8 mouse cellular contexts compared by ENCODE assay signal in the genomic region with DNA sequence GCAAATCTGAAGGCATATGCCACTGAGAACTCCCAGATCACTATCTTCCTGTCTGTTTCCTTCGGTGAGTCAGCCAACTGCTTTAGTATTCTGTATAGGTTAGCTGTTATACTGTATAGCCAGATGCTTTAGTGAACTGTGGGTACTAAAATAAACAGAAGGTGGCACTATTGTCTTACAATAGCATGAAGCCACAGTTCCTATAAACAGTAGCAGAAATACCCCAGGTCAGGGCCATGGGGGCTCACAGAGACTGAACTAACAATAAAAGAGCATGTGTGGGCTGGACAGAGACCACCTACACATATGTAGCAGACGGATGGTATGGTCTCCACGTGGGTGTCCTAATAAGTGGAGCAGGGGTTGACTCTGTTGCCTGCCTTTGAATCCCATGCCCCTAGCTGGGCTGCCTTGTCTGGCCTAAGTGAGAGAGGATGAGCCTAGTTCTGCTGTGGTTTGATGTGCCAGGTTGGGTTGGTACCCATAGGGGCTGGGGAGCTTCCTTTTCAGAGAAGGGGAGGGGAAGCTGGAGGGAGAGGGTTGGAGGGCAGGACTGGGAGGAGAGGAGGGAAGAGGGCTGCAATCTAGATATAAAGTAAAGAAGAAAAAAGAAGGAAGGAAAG.
A peak's percentile ranks its signal among the peaks of the same experiment; 100 is the strongest.
DNase-seq lines count a peak whose midpoint lies in the region; ATAC-seq and TF ChIP-seq lines count a peak whose summit lies in the region.

No protein-coding gene starts in this region.

- ATAC-seq in frontal cortex, adult (ENCODE audit: low TSS enrichment), result peak; percentile 89
- no peak for ATAC-seq in Patski
- ATAC-seq in hindbrain, embryonic 16.5 days, result peak; percentile 93
- ATAC-seq in limb, embryonic 14.5 days (ENCODE audit: low FRiP score, low read depth), result peak; percentile 88; the same call in 1 of the 2 replicates

- no peak overlapping the region for H3K9ac ChIP-seq in hindbrain, embryonic 16.5 days (ENCODE audit: low read depth, low read length)
- H3K9ac ChIP-seq in limb, embryonic 14.5 days (ENCODE audit: low read depth, low read length, severe bottlenecking), result no peak overlapping the region

- H3K27me3 ChIP-seq in Patski, result peaks cover 10% of the 10 kb centered on the region
- H3K27me3 ChIP-seq in hindbrain, embryonic 16.5 days (replicated peaks; ENCODE audit: control insufficient read depth, insufficient read depth, low read length), result no peaks in the 10 kb centered on the region
- no peaks in the 10 kb centered on the region for H3K27me3 ChIP-seq in limb, embryonic 14.5 days (ENCODE audit: control insufficient read depth, insufficient read depth, low read length)

- POLR2A ChIA-PET in Patski (lab: Charles Lee), result no interaction called here

- H3K4me2 ChIP-seq in hindbrain, embryonic 16.5 days (ENCODE audit: low read length), result no peak overlapping the region
- no peak overlapping the region for H3K4me2 ChIP-seq in limb, embryonic 14.5 days (replicated peaks; ENCODE audit: low read depth, low read length, severe bottlenecking)

- no peaks in the 10 kb centered on the region for H3K36me3 ChIP-seq in hindbrain, embryonic 16.5 days (ENCODE audit: control insufficient read depth, insufficient read depth, low read length)
- H3K36me3 ChIP-seq in limb, embryonic 14.5 days (ENCODE audit: control insufficient read depth, insufficient read depth, low read length), result no peaks in the 10 kb centered on the region

- CTCF ChIA-PET in Patski (lab: Charles Lee), result interaction anchor here (0.5 kb wide), 1 partner anchor 124 kb away, joined by 3 read pairs; no protein-coding TSS in a partner anchor

- no peaks in the 10 kb centered on the region for H3K4me1 ChIP-seq in hindbrain, embryonic 16.5 days (ENCODE audit: control insufficient read depth, insufficient read depth, low read depth, low read length)
- no peaks in the 10 kb centered on the region for H3K4me1 ChIP-seq in limb, embryonic 14.5 days (ENCODE audit: control insufficient read depth, insufficient read depth, low read length)

- peak; percentile 69 for TF ChIP-seq CTCF in Patski (IDR thresholded peaks at IDR 0.05)

- no peaks in the 10 kb centered on the region for H3K9me3 ChIP-seq in hindbrain, embryonic 16.5 days (ENCODE audit: control insufficient read depth, low read length)
- no peaks in the 10 kb centered on the region for H3K9me3 ChIP-seq in limb, embryonic 14.5 days (ENCODE audit: control insufficient read depth, low read length)

- in situ Hi-C loops in Patski (cut with MboI; ENCODE audit: low pct_unique_long_range_greater_than_20kb), result no loop called here

- DNase-seq in frontal cortex, postnatal 14 days (ENCODE audit: low spot score in 2 of 2), result no peak
- no peak for DNase-seq in Patski (ENCODE audit: low read depth, low spot score)
- DNase-seq in embryo, embryonic 9.5 days (ENCODE audit: extremely low spot score), result peak; percentile 45
- peak; percentile 66 for DNase-seq in limb, embryonic 14.5 days (ENCODE audit: low spot score)
- DNase-seq in retina, postnatal 1 day, result peak; percentile 70
- DNase-seq in ovary, adult 18-20 months (ENCODE audit: low spot score), result no peak

- H3K27ac ChIP-seq in hindbrain, embryonic 16.5 days (ENCODE audit: low read depth, low read length), result no peak overlapping the region
- no peak overlapping the region for H3K27ac ChIP-seq in limb, embryonic 14.5 days (replicated peaks; ENCODE audit: low read depth, low read length)

- no peak overlapping the region for H3K4me3 ChIP-seq in hindbrain, embryonic 16.5 days (ENCODE audit: low read length)
- no peak overlapping the region for H3K4me3 ChIP-seq in limb, embryonic 14.5 days (replicated peaks; ENCODE audit: low read length)

- 13% methylated on average over 3 of the region's 3 CpGs for WGBS in hindbrain, embryonic 16.5 days
- 10% methylated on average over 3 of the region's 3 CpGs for WGBS in limb, embryonic 14.5 days

- TF ChIP-seq POLR2A in limb, embryonic 14.5 days (IDR thresholded peaks at IDR 0.05; ENCODE audit: borderline replicate concordance, extremely low read depth, insufficient read depth, insufficient read length), result no peak

Comparison
In these comparisons a context has a peak if more than half of its experiments do, and no peak if none do; other contexts are left out.
1. DNase-seq: peak in embryo, embryonic 9.5 days (single experiment), limb, embryonic 14.5 days (single experiment) and retina, postnatal 1 day (single experiment); none in frontal cortex, postnatal 14 days (0 of 2), Patski (single experiment) and ovary, adult 18-20 months (single experiment).